Mouse (Mus musculus) right cerebral cortex, adult 18-20 months (tissue): Measurements from ENCODE around the gene Etnppl.

Experiments
- DNase-seq: peaks from one replicate; pipeline ENCODE4 v3.0.0; 2022; ENCODE audit warnings: mixed read lengths

Gene Etnppl

DNA sequence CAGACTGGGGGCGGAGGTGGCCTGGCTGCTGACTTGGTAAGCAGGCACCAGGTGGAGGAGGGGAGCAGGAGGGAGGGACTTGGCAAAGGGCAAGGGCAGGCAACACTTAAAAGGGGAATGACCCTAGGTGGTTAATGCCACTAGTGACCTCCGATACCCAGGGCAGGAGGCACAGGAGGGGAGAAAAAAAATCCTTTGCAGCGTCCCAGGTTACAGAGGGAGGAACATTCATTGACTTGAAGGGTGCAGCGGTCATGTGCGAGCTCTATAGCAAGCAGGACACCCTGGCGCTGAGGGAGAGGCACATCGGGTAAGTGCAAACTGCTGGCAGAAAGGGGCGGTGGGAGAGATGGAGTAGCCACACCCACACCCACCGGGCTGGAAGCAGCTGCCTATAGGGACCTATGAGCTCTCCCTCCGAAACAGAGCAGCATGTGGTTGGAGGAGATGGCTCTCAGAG, at the start of gene Etnppl:
Etnppl (plus strand) TSS at position 10 of the 460 bp plus-strand sequence.
- no peak for DNase-seq

GRCm38 (mm10) chr3:130568331-130569095, 48.7 kb upstream of the Etnppl start:
- no peak for DNase-seq

- no peak for DNase-seq
Observed at GRCm38 (mm10) chr3:130573243-130573642, 44.0 kb upstream of the Etnppl start.

DNA sequence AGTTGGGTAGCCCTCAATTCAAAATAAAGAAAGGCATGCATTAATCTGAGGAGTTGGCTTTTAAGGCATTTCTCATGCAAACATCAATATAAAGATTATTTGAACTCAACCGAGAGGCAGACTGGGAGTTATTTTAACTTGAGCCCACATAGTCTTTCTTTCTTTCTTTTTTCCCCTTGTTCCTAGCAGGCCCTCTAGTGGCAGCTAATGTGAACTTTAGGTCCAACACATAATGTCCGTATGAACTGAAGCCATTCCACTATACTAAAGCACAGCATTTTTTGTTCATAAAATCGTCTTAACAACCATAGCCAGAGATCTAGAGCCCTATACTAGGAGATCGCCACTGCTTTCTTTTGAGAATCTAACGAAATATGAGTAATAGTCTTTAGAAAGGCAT, 42.6 kb upstream of the Etnppl start:
- peak; percentile 48 for DNase-seq

- no peak for DNase-seq
Observed at GRCm38 (mm10) chr3:130576683-130577082, 40.6 kb upstream of the Etnppl start.

GRCm38 (mm10) chr3:130579501-130579900, 37.7 kb upstream of the Etnppl start:
- no peak for DNase-seq

- DNase-seq = no peak
Observed at GRCm38 (mm10) chr3:130581577-130581976, 35.7 kb upstream of the Etnppl start.

DNA sequence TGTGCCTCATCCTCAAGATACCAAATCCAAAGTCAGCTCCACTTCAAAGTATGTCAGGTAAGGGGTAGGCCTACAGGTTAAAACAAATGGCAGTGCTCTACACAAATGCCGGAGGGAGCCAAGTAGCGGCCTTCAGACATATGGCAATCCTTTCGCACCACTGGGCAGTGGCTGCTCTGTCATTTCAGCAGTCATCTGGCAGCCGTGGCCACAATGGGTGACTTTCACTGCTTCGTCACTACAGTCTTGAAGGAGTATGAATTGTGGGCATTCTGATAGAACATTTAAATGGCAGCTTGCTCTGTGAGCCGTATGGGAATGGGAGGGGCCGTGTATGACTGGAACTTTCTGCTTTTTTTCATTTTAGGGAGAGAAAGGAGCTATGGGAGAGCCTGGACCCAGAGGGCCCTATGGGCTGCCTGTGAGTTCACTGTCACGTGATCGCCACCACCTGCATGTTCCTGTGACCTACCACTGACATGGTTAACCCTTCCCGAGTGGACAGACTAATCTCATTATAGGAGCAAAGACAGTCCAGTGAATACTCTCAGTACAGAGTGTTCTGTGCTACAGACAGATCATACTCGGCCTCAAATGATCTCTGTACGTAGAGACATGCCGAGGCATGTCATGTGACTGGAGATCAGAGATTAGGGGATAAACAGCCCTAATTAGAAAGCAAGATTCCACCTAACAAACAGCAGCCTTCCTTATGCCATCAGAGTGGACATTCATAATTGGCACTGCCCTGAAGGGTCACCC, 34.2 kb upstream of the Etnppl start:
- DNase-seq = no peak

GRCm38 (mm10) chr3:130584007-130584406, 33.2 kb upstream of the Etnppl start:
- DNase-seq = no peak

DNA sequence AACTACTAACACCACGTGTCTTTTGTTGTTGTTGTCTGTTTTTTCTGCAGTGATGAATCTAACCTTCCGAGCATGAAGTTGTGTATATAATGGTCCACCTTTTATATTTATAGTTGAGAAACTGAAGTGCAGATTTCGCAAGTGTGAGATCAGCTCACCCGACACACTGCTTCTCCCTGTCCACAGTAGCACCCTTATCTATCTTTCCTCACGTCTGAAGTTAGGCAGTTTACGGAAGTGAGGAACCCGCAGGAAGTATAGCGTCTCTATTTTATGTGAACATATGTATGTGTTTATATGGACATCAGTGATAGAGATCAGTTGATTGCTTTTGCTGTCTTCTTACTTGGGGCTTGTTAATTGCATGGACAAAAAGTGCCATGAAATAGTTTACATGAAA, 22.2 kb upstream of the Etnppl start:
- no peak for DNase-seq

DNA sequence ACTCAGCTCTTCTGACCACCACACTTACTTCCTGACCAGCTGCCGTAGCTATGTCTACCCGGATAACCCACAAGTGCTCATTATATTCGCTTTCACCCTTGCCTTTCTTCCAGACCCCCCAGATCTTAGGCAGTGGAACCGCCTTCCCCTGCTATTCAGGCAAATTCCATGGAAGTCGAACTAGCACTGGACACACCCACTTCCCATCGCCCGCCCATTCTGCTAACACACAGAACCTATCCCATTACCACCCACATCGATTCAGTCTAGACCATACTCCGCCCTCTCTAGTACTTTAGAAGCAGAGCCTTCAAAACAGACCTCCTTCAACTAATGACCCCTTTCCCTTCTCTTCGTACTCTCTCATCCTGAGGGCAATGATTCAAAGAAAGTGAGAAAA, 15.8 kb upstream of the Etnppl start:
- no peak for DNase-seq

DNA sequence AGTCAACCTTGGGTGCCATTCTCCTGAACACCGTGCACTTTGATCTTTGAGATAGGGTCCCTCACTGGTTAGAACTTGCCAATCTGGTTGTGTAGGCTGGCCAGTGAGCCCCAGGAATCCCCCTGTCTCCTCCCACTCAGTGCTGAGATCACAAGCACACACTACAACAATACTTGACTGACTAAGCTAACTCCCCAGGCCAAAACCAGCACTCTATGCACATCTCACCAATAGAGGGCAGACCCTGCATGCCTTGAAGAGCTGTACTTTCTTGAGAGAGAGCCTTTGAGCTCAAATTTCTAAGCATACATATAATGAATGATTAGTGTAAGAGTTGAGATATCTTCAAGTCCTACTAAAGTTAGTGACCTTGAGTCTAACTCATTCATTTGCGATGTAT, 9.3 kb upstream of the Etnppl start:
- peak; percentile 25 for DNase-seq

DNA sequence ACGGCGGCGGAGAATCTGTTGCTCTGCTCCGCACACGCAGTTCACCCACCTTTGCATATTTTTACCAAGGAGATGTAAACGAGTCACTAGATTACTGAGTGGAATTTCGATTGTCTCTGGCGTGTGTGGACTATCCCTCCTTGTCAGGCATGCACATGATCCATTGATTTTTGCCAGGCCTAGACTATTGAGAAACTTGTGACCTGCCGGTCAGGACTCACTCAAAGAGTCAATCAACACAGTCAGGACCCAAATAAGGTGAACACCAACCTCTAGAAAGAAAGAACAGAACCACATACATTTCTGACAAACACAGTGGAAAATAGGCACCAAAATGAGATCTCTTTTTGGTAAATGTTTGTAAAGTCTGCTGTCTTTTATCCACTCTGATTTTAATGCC, 2.8 kb upstream of the Etnppl start:
- no peak for DNase-seq

- DNase-seq = no peak
Observed at GRCm38 (mm10) chr3:130615625-130616024, 1.6 kb upstream of the Etnppl start.

DNA sequence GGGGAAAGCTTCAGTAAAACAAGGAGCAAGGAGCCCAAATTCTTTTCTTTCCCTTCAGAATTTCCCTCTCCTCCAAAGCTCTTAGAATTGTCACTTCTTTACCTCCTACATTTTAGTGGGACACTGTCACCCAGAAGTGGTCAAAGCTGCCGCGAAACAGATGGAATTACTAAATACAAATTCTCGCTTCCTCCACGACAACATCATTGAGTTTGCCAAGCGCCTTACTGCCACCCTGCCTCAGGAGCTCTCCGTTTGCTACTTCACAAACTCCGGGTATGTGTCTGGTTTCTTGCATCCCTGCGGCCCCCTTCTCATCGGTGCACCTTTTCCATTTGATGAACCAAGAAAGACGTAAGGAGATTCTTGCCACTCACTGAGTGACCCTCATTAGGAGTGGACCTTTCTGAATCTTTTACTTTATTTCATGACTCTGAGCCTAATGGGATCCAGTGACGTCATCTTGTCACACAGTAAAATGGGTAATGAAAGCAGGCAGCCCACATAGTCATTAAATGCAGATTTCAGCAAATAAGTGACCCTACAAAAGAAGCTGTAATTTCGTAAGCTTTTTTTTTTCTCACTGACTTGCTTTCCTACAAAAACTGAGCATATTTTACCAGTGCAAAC, 3.4 kb downstream of the Etnppl start:
- peak; percentile 30 for DNase-seq

- DNase-seq = no peak
Observed at GRCm38 (mm10) chr3:130628358-130628757, 11.1 kb downstream of the Etnppl start.

- DNase-seq = peak; percentile 30
Observed at GRCm38 (mm10) chr3:130633859-130634258, 16.6 kb downstream of the Etnppl start.

DNA sequence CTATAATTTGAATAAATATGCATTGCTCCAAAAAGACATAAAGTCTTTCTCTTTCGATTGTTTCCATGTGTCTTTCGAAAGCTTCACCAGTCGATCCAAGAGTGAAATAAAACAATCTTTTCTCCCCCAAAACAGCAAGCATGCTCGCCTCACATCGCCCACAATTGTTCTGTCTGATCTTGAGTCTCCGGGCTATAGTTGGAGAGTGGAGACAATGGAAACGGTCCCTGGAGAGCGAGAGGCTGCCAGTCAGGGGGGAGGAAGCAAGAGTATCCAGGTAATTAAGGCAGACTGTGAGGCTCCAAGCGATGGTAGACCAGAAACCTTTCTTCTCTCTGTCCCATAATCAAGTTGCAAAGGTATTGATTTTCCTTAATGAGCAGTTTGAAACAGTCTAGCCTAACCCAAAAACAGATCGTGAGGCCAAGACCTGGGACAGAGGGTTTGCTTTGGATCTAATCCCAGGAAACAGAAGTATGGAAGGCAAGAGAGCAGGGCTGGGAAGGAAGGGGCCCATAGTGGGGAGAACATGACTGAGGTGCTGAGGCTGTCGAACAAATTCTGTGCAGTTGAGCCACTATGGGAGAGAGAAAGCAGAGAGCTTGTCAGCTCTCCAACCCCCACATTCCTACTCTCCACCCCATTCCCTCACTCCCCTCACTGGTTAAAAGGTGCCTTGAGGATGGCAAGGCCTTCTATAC, 29.0 kb downstream of the Etnppl start:
- DNase-seq = no peak

DNA sequence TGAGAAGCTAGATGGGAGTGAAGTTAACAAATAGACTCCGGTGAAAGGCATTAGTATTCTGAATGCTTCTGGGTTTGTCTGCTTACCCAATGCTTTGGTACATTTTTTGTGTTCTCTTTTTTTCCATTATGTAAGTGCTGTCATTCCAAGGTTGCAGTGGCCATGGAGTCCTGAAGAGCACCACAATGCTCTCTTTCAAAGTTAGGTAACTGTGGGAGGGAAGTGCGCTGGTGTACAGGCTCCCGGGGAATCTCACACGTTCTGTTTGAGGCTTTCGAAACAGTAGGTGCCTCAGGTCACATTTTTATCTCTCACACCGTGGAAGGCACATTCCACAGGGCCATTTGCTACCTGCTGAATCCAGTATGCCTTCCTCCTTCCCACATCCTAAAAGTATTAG, 32.3 kb downstream of the Etnppl start:
- no peak for DNase-seq

GRCm38 (mm10) chr3:130660619-130661018, 43.4 kb downstream of the Etnppl start:
- no peak for DNase-seq

DNA sequence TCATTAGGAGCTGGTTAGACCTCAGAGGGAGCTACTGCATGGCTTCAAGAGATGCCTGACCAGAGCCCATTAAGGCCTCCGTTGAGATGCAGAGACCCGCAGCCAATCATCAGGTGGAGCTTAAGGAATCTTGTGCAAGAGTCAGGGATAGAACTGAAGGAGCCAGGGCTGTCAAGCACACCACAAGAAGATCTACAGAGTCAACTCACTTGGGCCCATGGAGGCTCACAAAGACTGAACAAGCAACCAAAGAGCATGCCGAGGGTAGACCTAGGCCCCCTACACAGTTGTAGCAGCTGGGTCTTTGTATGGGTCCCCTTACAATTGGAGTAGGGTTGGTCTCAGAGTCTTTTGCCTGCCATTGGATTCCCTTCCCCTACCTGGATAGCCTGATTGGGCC, 45.2 kb downstream of the Etnppl start:
- no peak for DNase-seq

GRCm38 (mm10) chr3:130671291-130671690, 54.0 kb downstream of the Etnppl start:
- no peak for DNase-seq
